Mouse (Mus musculus): Measurements from ENCODE around the gene Zfp672. TPM values are rescaled to one million over a fixed set of nuclear protein-coding genes. Genes with fewer than 3 reads are reported as not detected.

The Zfp672 gene
- polyA plus RNA-seq, 1 experiment from 2014 or later, result 40.5 TPM

DNA sequence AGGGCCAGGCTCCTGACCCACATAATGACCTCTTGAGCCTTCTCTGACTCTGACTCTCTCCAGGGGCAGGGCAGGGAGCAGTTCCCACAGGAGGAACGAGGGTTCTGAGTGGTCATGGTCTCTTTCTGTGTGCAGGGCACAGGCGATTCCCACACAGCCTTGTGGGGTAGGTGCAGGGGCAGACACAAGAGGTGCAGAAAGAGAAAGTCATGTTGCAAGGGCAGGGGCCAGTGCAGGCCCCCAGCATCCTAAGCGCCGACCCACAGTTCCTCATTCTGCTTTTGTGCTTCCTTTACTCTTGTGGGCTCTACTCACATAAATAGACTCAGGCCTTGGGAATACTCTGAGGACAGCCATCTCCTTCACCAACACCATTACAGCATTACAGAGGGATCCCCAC, 54.4 kb downstream of the Zfp672 start:
- no peak overlapping the region for H3K27ac ChIP-seq
- no peaks in the 10 kb centered on the region for H3K4me1 ChIP-seq (replicated peaks)
- DNase-seq (no peak), ATAC-seq (ENCODE audit: low read depth) (no peak)
- no peaks in the 10 kb centered on the region for H3K36me3 ChIP-seq
- peaks cover 5% of the 10 kb centered on the region; the same call in 1 of the 2 replicates for H3K27me3 ChIP-seq
- no peak overlapping the region for H3K9ac ChIP-seq
- H3K4me2 ChIP-seq, result no peak overlapping the region
- 27% methylated on average over 4 of the region's 4 CpGs for WGBS (ENCODE audit: insufficient replicate concordance)
- H3K4me3 ChIP-seq (replicated peaks), result no peak overlapping the region
- no peaks in the 10 kb centered on the region for H3K9me3 ChIP-seq (replicated peaks)

DNA sequence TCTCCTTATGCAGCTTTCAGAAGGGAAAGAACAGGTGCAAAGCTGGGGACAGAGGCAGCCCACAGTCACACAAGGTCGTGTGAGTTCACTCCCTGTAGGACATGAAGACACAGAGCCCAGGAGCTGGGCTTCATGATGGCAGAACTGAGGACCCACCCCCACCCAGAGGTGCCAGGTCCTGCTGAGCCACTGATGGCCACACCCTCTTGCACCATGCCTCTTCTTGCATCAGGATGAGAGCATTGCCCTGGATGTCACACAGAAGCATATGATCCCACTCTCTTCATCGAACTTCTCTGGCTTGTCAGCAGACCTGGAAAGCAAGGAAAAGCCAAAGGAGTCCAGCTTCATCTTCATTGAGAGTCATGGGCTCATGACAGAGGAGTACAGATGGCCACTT, 55.6 kb downstream of the Zfp672 start, which contains the start of gene 4930438A08Rik:
TSS of gene 4930438A08Rik (plus strand) at position 228 of the 400 bp plus-strand sequence.
- Histone ChIP-seq H3K4me2 (no peak within 1 kb of the TSS), H3K27ac (no peak within 1 kb of the TSS), H3K4me1 (replicated peaks) (no peaks in the 10 kb centered on the region), H3K9me3 (replicated peaks) (no peaks in the 10 kb centered on the region), H3K27me3 (0 out of 2 replicates have a peak, but pooled peaks cover 1% of the 10 kb centered on the region), H3K9ac (no peak within 1 kb of the TSS), H3K4me3 (replicated peaks) (no peak within 1 kb of the TSS), H3K36me3 (no peaks in the 10 kb centered on the region)
- DNase-seq (no peak), ATAC-seq (ENCODE audit: low read depth) (no peak)
- 24% methylated on average over 2 of the region's 2 CpGs for WGBS (ENCODE audit: insufficient replicate concordance)

DNA sequence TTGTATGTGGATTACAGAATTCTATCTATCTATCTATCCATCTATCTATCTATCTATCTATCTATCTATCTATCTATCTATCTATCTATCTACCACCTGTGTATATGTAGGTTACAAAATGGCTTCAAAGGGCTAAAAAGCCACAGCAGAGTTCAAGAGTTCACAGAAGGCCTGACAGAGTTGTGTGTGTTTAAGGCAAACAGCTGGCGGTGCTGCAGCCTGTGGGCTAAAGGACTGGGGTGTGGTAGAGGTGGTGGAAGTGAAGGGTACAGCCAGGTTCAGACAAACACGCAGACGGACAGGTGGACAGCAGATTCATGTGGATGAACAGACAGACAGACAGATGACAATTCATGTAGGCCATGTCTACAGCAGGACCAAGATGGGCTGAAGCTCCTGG, 61.9 kb downstream of the Zfp672 start:
- H3K27me3 ChIP-seq, result no peaks in the 10 kb centered on the region
- no peak for DNase-seq
- no peak overlapping the region for H3K4me2 ChIP-seq
- H3K9ac ChIP-seq, result no peak overlapping the region
- H3K27ac ChIP-seq, result no peak overlapping the region
- H3K9me3 ChIP-seq (replicated peaks), result no peaks in the 10 kb centered on the region
- 61% methylated on average over 3 of the region's 3 CpGs for WGBS (ENCODE audit: insufficient replicate concordance)
- H3K4me1 ChIP-seq (replicated peaks), result no peaks in the 10 kb centered on the region
- no peak overlapping the region for H3K4me3 ChIP-seq (replicated peaks)
- no peaks in the 10 kb centered on the region for H3K36me3 ChIP-seq
- ATAC-seq (ENCODE audit: low read depth), result peak; percentile 48; the same call in 1 of the 2 replicates

Other genes with a start within 250 kb of the Zfp672 start
- gene Gm12248, start 237.2 kb downstream of the Zfp672 start, polyA plus RNA-seq (2015; fragmentation: Nextera tagmentation; extraction: Ambion mirVana), result not detected in 2 replicates
- 39.8 and 44.9 TPM in 2 replicates for gene Cnot8, start 226.2 kb downstream of the Zfp672 start, polyA plus RNA-seq (2015; fragmentation: Nextera tagmentation; extraction: Ambion mirVana)
- gene Gemin5, start 161.8 kb downstream of the Zfp672 start, polyA plus RNA-seq (2015; fragmentation: Nextera tagmentation; extraction: Ambion mirVana), result 15.5 and 16.0 TPM in 2 replicates
- gene Mrpl22, start 158.7 kb downstream of the Zfp672 start, polyA plus RNA-seq (2015; fragmentation: Nextera tagmentation; extraction: Ambion mirVana), result 134 and 138 TPM in 2 replicates
- 6.4 and 7.7 TPM in 2 replicates for gene Igtp, start 130.8 kb downstream of the Zfp672 start, polyA plus RNA-seq (2015; fragmentation: Nextera tagmentation; extraction: Ambion mirVana)
- gene Irgm2, start 130.7 kb downstream of the Zfp672 start, polyA plus RNA-seq (2015; fragmentation: Nextera tagmentation; extraction: Ambion mirVana), result 2.6 and 3.8 TPM in 2 replicates
- gene 4930438A08Rik, start 55.5 kb downstream of the Zfp672 start, polyA plus RNA-seq (2015; fragmentation: Nextera tagmentation; extraction: Ambion mirVana), result 0.21 and 0.36 TPM in 2 replicates
- 12.2 and 12.6 TPM in 2 replicates for gene Zfp692, start 23.3 kb downstream of the Zfp672 start, polyA plus RNA-seq (2015; fragmentation: Nextera tagmentation; extraction: Ambion mirVana)
- gene Sh3bp5l, start 385 bp upstream of the Zfp672 start, polyA plus RNA-seq (2015; fragmentation: Nextera tagmentation; extraction: Ambion mirVana), result 17.9 and 19.7 TPM in 2 replicates
- gene Lypd8, start 48.7 kb upstream of the Zfp672 start, polyA plus RNA-seq (2015; fragmentation: Nextera tagmentation; extraction: Ambion mirVana), result 0.39 TPM in 1 of 2 replicates, not detected in the other
- not detected in 2 replicates for gene 1810065E05Rik, start 90.8 kb upstream of the Zfp672 start, polyA plus RNA-seq (2015; fragmentation: Nextera tagmentation; extraction: Ambion mirVana)
- gene Gm12253, start 102.2 kb upstream of the Zfp672 start, polyA plus RNA-seq (2015; fragmentation: Nextera tagmentation; extraction: Ambion mirVana), result not detected in 2 replicates
- not detected in 2 replicates for gene Lypd9, start 122.6 kb upstream of the Zfp672 start, polyA plus RNA-seq (2015; fragmentation: Nextera tagmentation; extraction: Ambion mirVana)
- gene Olfr30, start 131.9 kb upstream of the Zfp672 start, polyA plus RNA-seq (2015; fragmentation: Nextera tagmentation; extraction: Ambion mirVana), result not detected in 2 replicates
- not detected in 2 replicates for gene Olfr332, start 162.2 kb upstream of the Zfp672 start, polyA plus RNA-seq (2015; fragmentation: Nextera tagmentation; extraction: Ambion mirVana)
- gene Olfr331, start 172.2 kb upstream of the Zfp672 start, polyA plus RNA-seq (2015; fragmentation: Nextera tagmentation; extraction: Ambion mirVana), result not detected in 2 replicates
- gene Olfr330, start 204.5 kb upstream of the Zfp672 start, polyA plus RNA-seq (2015; fragmentation: Nextera tagmentation; extraction: Ambion mirVana), result not detected in 2 replicates
- gene Olfr329-ps, start 216.1 kb upstream of the Zfp672 start, polyA plus RNA-seq (2015; fragmentation: Nextera tagmentation; extraction: Ambion mirVana), result not detected in 2 replicates
- gene Olfr328, start 225.3 kb upstream of the Zfp672 start, polyA plus RNA-seq (2015; fragmentation: Nextera tagmentation; extraction: Ambion mirVana), result not detected in 2 replicates
- gene Olfr224, start 240.2 kb upstream of the Zfp672 start, polyA plus RNA-seq (2015; fragmentation: Nextera tagmentation; extraction: Ambion mirVana), result not detected in 2 replicates
- not detected in 2 replicates for gene Olfr325, start 247.4 kb upstream of the Zfp672 start, polyA plus RNA-seq (2015; fragmentation: Nextera tagmentation; extraction: Ambion mirVana)

All from liver, embryonic 13.5 days (tissue).